Mouse (Mus musculus) adrenal gland, postnatal 10 days (tissue): ENCODE results near the gene Gm14569. TPM values are rescaled to one million over a fixed set of nuclear protein-coding genes. Genes with fewer than 3 reads are reported as not detected.

Experiments used
- DNase-seq: peaks from one replicate; pipeline ENCODE4 v3.0.0; 2021; ENCODE audit warnings: mixed read lengths
- long read RNA-seq, 2 experiments: library from polyadenylated mRNA; stranded (forward); transcript quantifications; one replicate each; pipeline ENCODE4 v2.0.0; 2021
- total RNA-seq, 2 experiments: library from RNA; stranded (reverse); gene quantifications; 2 replicates each; pipeline ENCODE4 v1.2.3; 2021

The Gm14569 gene
- total RNA-seq, result under 1 TPM; 0.66 to 0.70 TPM
- long read RNA-seq, experiment 1, result 0 reads
- long read RNA-seq, experiment 2, result 0 reads

GRCm38 (mm10) chrX:36491730-36492129 is at the start of gene Gm14569:
Gm14569 (minus strand) TSS chrX:36491830.
- no peak for DNase-seq

GRCm38 (mm10) chrX:36534514-36534913 is 42.9 kb upstream of the Gm14569 start:
- peak; percentile 85 for DNase-seq

- DNase-seq, result no peak
These were observed 42.1 kb upstream of the Gm14569 start for GRCm38 (mm10) chrX:36533744-36534143.

GRCm38 (mm10) chrX:36530251-36530650 is 38.6 kb upstream of the Gm14569 start:
- DNase-seq, result no peak

GRCm38 (mm10) chrX:36523729-36524128 is 32.1 kb upstream of the Gm14569 start:
- DNase-seq, result no peak

- DNase-seq, result peak; percentile 26
These were observed 22.1 kb upstream of the Gm14569 start for GRCm38 (mm10) chrX:36513726-36514125.

- DNase-seq, result peak; percentile 29
These were observed 21.6 kb upstream of the Gm14569 start for GRCm38 (mm10) chrX:36513231-36513630.

GRCm38 (mm10) chrX:36506863-36507262 is 15.2 kb upstream of the Gm14569 start:
- DNase-seq, result no peak

- DNase-seq, result no peak
These were observed 2.1 kb downstream of the Gm14569 start for GRCm38 (mm10) chrX:36489506-36489905.

GRCm38 (mm10) chrX:36487996-36488395 is 3.6 kb downstream of the Gm14569 start:
- DNase-seq, result no peak

- no peak for DNase-seq
These were observed 16.8 kb downstream of the Gm14569 start for GRCm38 (mm10) chrX:36474873-36475272.

- DNase-seq, result no peak
These were observed 17.4 kb downstream of the Gm14569 start for GRCm38 (mm10) chrX:36474103-36474751.

- peak; percentile 54 for DNase-seq
These were observed 35.6 kb downstream of the Gm14569 start for GRCm38 (mm10) chrX:36456031-36456430.

GRCm38 (mm10) chrX:36437932-36438331 is 53.7 kb downstream of the Gm14569 start:
- no peak for DNase-seq

GRCm38 (mm10) chrX:36434993-36435392 is 56.6 kb downstream of the Gm14569 start:
- peak; percentile 8 for DNase-seq

- peak; percentile 50 for DNase-seq
These were observed 72.5 kb downstream of the Gm14569 start for GRCm38 (mm10) chrX:36419153-36419552.

GRCm38 (mm10) chrX:36402316-36402715 is 89.3 kb downstream of the Gm14569 start:
- DNase-seq, result peak; percentile 15

- DNase-seq, result no peak
These were observed 90.7 kb downstream of the Gm14569 start, which contains the start of gene Gm6268 for GRCm38 (mm10) chrX:36400980-36401379. Gm6268 (plus strand) TSS chrX:36401280.

- DNase-seq, result no peak
These were observed 98.4 kb downstream of the Gm14569 start for GRCm38 (mm10) chrX:36393279-36393678.

- DNase-seq, result no peak
These were observed 99.0 kb downstream of the Gm14569 start for GRCm38 (mm10) chrX:36392672-36393071.

- no peak for DNase-seq
These were observed 101.1 kb downstream of the Gm14569 start for GRCm38 (mm10) chrX:36390503-36390902.

GRCm38 (mm10) chrX:36389971-36390370 is 101.7 kb downstream of the Gm14569 start:
- peak; percentile 5 for DNase-seq

- DNase-seq, result peak; percentile 17
These were observed 106.3 kb downstream of the Gm14569 start for GRCm38 (mm10) chrX:36385340-36385739.
